Mouse (Mus musculus) midbrain, postnatal 0 days (tissue): ENCODE measurements at regions not wholly inside any gene's neighbourhood (a gene's known extent, or its start where the extent isn't known, plus 50 kb on each side); places are given as distances from the start of the nearest gene placed in this dataset.
A peak's percentile ranks its signal among the peaks of the same experiment; 100 is the strongest.

Experiments used
- ATAC-seq: fragments of 200-750 bp; cut with Nextera tagmentation; 2 replicates; pipeline ENCODE4 v1.8.0; 2017; ENCODE audit warnings: moderate number of reproducible peaks, mild to moderate bottlenecking, moderate TSS enrichment, moderate library complexity; ENCODE audit not compliant: low FRiP score
- DNase-seq: peaks from one replicate; pipeline ENCODE4 v3.0.0-alpha.2; 2015; ENCODE audit warnings: low spot score
- H3K27ac ChIP-seq: fragments of 300-500 bp; sonication (generic); 2 replicates; pipeline ENCODE4 v1.5.1; 2014; ENCODE audit warnings: low read depth, mild to moderate bottlenecking, low read length, mixed read lengths
- H3K27me3 ChIP-seq: fragments of 300-500 bp; sonication (generic); 2 replicates; pipeline ENCODE4 v1.6.1; 2014; ENCODE audit warnings: low read length, control low read depth, mixed read lengths; ENCODE audit not compliant: insufficient read depth
- H3K36me3 ChIP-seq: fragments of 300-500 bp; sonication (generic); 2 replicates; pipeline ENCODE4 v1.6.1; 2014; ENCODE audit warnings: low read length, control low read depth, mixed read lengths; ENCODE audit not compliant: insufficient read depth
- H3K4me1 ChIP-seq: fragments of 300-500 bp; sonication (generic); 2 replicates; pipeline ENCODE4 v1.6.1; 2014; ENCODE audit warnings: mild to moderate bottlenecking, control low read depth, antibody characterized with exemption, low read length, mixed read lengths; ENCODE audit not compliant: insufficient read depth
- H3K4me2 ChIP-seq: fragments of 300-500 bp; sonication (generic); 2 replicates; pipeline ENCODE4 v1.6.1; 2014; ENCODE audit warnings: low read depth, mild to moderate bottlenecking, low read length, mixed read lengths; ENCODE audit not compliant: poor library complexity, severe bottlenecking
- H3K4me3 ChIP-seq: fragments of 300-500 bp; sonication (generic); 2 replicates; pipeline ENCODE4 v1.5.1; 2014; ENCODE audit warnings: low read depth, mild to moderate bottlenecking, low read length, moderate library complexity
- H3K9ac ChIP-seq: fragments of 300-500 bp; sonication (generic); replicated peaks from 2 replicates; pipeline ENCODE4 v1.6.1; 2014; ENCODE audit warnings: mild to moderate bottlenecking, low read length, moderate library complexity, mixed read lengths; ENCODE audit not compliant: poor library complexity, severe bottlenecking
- H3K9me3 ChIP-seq: fragments of 300-500 bp; sonication (generic); 2 replicates; pipeline ENCODE4 v1.6.1; 2016; ENCODE audit warnings: low read length, control low read depth
- CTCF ChIP-seq: IDR thresholded peaks from 2 replicates; pipeline ENCODE4 v1.5.1; 2016; ENCODE audit warnings: antibody characterized with exemption, mild to moderate bottlenecking
- WGBS: fragments of 180-500 bp; shearing (Covaris S2); extraction: QIAGEN DNeasy Blood & Tissue Kit; methylation state at CpG from one replicate; pipeline ENCODE4 v1.1.7; 2014; 5-methylcytosine and 5-hydroxymethylcytosine counted together

GRCm38 (mm10) chr4:31627777-31628176 is 336.1 kb upstream of the Map3k7 start:
- 90% methylated on average over 10 of the region's 10 CpGs for WGBS
- no peak overlapping the region for H3K27ac ChIP-seq
- TF ChIP-seq CTCF, result no peak
- no peaks in the 10 kb centered on the region for H3K9me3 ChIP-seq
- DNase-seq (no peak), ATAC-seq (no peak)
- no peaks in the 10 kb centered on the region for H3K36me3 ChIP-seq
- no peak overlapping the region for H3K9ac ChIP-seq
- H3K4me1 ChIP-seq, result no peaks in the 10 kb centered on the region
- H3K4me3 ChIP-seq, result no peak overlapping the region
- H3K27me3 ChIP-seq, result no peaks in the 10 kb centered on the region
- no peak overlapping the region for H3K4me2 ChIP-seq

- Histone ChIP-seq H3K9me3 (no peaks in the 10 kb centered on the region), H3K27me3 (no peaks in the 10 kb centered on the region), H3K4me2 (no peak overlapping the region), H3K4me3 (no peak overlapping the region), H3K27ac (no peak overlapping the region), H3K9ac (no peak overlapping the region), H3K4me1 (no peaks in the 10 kb centered on the region), H3K36me3 (no peaks in the 10 kb centered on the region)
- DNase-seq (no peak), ATAC-seq (no peak)
- 96% methylated on average over 6 of the region's 6 CpGs for WGBS
- no peak for TF ChIP-seq CTCF
Measured at GRCm38 (mm10) chr4:31638564-31638963, 325.3 kb upstream of the Map3k7 start.

- H3K4me2 ChIP-seq, result 0 out of 2 replicates have a peak overlapping the region, but pooled peaks have one; percentile 12
- peak; percentile 88 for TF ChIP-seq CTCF
- 25% methylated on average over 9 of the region's 9 CpGs for WGBS
- ATAC-seq, result peak; percentile 92
- no peak overlapping the region for H3K9ac ChIP-seq
- no peaks in the 10 kb centered on the region for H3K4me1 ChIP-seq
- H3K27ac ChIP-seq, result 0 out of 2 replicates have a peak overlapping the region, but pooled peaks have one; percentile 51
- no peaks in the 10 kb centered on the region for H3K9me3 ChIP-seq
- no peak overlapping the region for H3K4me3 ChIP-seq
- no peaks in the 10 kb centered on the region for H3K27me3 ChIP-seq
- DNase-seq, result peak; percentile 93
- H3K36me3 ChIP-seq, result no peaks in the 10 kb centered on the region
Measured at GRCm38 (mm10) chr4:31642161-31642560, 321.7 kb upstream of the Map3k7 start.

GRCm38 (mm10) chr4:31642593-31643290 is 321.2 kb upstream of the Map3k7 start:
- DNase-seq, result peak; percentile 46
- H3K4me2 ChIP-seq, result 0 out of 2 replicates have a peak overlapping the region, but pooled peaks have one; percentile 12
- 42% methylated on average over 10 of the region's 10 CpGs for WGBS

GRCm38 (mm10) chr4:31648631-31649368 is 315.1 kb upstream of the Map3k7 start:
- ATAC-seq (no peak), DNase-seq (no peak)
- H3K4me2 ChIP-seq, result no peak overlapping the region
- TF ChIP-seq CTCF, result no peak
- no peaks in the 10 kb centered on the region for H3K9me3 ChIP-seq
- H3K36me3 ChIP-seq, result no peaks in the 10 kb centered on the region
- no peaks in the 10 kb centered on the region for H3K4me1 ChIP-seq
- 90% methylated on average over 8 of the region's 8 CpGs for WGBS
- no peak overlapping the region for H3K4me3 ChIP-seq
- H3K27ac ChIP-seq, result no peak overlapping the region
- no peaks in the 10 kb centered on the region for H3K27me3 ChIP-seq
- no peak overlapping the region for H3K9ac ChIP-seq

More at GRCm38 (mm10) chr4:31642593-31643290, 321.2 kb upstream of the Map3k7 start:
- peak; percentile 57 for ATAC-seq
- no peak overlapping the region for H3K9ac ChIP-seq
- TF ChIP-seq CTCF, result no peak
- no peaks in the 10 kb centered on the region for H3K9me3 ChIP-seq
- H3K4me1 ChIP-seq, result no peaks in the 10 kb centered on the region
- no peaks in the 10 kb centered on the region for H3K27me3 ChIP-seq
- H3K36me3 ChIP-seq, result no peaks in the 10 kb centered on the region
- no peak overlapping the region for H3K4me3 ChIP-seq
- H3K27ac ChIP-seq, result peak overlapping the region; percentile 51; the same call in 1 of the 2 replicates
